Mouse (Mus musculus): ENCODE data around the gene Gm20883. TPM values are rescaled to one million over a fixed set of nuclear protein-coding genes. Genes with fewer than 3 reads are reported as not detected.
"Not testable (repeated sequence)": the region's sequence is repeated elsewhere in the genome, so short reads cannot be mapped to it uniquely, and the experiment has no call there.

The Gm20883 gene
- total RNA-seq (2021) = not detected
- long read RNA-seq, experiment 1 = 0 reads
- long read RNA-seq, experiment 2 = 0 reads

DNA sequence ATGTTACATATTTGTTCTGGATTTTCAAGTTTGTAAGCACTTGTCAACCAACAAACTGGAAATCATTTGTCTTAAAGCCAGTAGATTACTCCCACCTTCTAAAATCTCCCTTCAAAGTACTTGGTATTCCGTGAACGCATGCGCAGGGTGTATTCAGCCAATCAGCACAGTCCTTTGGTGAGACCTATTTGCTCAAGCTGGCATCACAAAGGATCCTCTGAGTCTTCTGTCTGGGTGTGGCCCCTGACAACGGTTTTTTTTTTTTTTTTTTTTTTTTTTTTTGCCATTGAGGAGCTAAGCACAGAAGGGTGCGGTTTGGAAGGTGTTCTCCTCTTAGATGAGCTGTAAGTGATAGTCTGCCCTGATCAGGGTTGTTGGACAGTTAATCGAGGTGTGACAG is at the start of gene Gm20883:
Gene Gm20883 (plus strand): TSS at position 301 of the 400 bp plus-strand sequence.
- DNase-seq; intact Hi-C loops (cut with DNase I; ENCODE audit: low total_unique reads): not testable (repeated sequence)

All from gastrocnemius, postnatal 14 days (tissue).